Mouse (Mus musculus): ENCODE data around the gene Thrap3.

- TF ChIP-seq CTCF (conservative IDR thresholded peaks at IDR 0.05; ENCODE audit: low read length) (no peak), NANOG (IDR thresholded peaks at IDR 0.05; ENCODE audit: borderline replicate concordance, low read length) (no peak)
These were observed 43.8 kb upstream of the Thrap3 start for GRCm38 (mm10) chr4:126246202-126246889.
